Mouse (Mus musculus): ENCODE results near the gene Vmn1r36.
A peak's percentile ranks its signal among the peaks of the same experiment; 100 is the strongest.
"Not testable (repeated sequence)": the region's sequence is repeated elsewhere in the genome, so short reads cannot be mapped to it uniquely, and the experiment has no call there.

The Vmn1r36 gene

GRCm38 (mm10) chr6:66719068-66719467 lies at the start of gene Vmn1r36:
Gene Vmn1r36 (minus strand): TSS chr6:66719168.
- DNase-seq = not testable (repeated sequence)

DNA sequence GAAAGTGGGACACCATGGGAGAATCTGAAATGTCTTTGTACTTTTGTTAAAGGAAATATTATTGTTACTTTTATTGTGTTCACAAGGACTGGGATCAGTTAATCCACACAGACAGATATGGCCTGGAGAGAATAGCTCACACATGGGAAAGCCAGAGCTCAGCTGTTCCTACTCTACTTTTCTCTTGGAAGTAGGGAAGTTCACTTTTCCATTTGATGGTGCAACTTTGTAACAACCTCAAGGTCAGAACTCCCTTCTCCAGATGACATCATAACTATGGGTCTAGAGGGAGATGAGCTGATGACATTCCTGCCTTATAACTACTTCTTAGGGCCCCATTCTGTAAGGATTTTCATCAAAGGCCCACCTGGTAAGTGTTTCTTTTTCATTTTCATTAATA lies 10.1 kb upstream of the Vmn1r36 start, which contains the start of gene Vmn1r37:
Vmn1r37 (plus strand) TSS at position 301 of the 400 bp plus-strand sequence.
- DNase-seq = not testable (repeated sequence)

DNA sequence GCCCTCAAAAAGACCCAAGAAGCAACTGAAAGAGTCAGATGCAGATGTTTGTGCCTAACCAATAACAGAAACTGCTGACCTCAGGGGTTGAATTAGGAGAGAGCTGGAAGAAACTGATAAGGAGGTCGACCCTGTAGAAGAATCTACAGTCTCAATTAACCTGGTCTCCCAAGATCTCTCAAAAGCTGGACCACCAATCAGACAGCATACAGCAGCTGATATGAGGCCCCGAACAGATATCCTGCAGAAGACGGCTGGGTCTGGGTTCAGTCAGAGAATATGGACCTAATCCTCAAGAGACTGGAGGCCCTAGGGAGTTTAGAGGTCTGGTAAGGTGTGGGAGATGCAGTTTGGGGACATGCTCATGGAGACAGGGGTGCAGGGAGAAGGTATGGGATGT lies 5.1 kb downstream of the Vmn1r36 start:
- no peak for DNase-seq

DNA sequence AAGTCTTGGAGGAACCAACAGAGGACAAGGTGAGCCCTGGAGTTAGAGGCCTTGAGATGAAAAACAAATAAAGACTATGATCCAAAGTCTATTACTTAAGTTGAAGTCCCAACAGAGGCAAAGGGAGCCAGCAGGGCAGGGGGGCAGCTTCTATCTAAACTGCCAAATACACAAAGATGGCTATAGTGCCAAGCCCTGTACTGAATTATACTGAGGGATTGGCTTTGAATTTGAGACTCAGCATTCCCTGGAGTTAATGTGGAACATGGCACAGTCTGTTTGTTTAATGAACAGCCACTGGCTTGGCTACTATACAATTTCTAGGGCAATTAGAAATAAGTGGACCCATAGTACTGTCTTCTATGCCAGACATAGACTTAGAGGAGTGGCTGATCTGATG lies 10.1 kb downstream of the Vmn1r36 start:
- DNase-seq = peak; percentile 41 to 58

DNA sequence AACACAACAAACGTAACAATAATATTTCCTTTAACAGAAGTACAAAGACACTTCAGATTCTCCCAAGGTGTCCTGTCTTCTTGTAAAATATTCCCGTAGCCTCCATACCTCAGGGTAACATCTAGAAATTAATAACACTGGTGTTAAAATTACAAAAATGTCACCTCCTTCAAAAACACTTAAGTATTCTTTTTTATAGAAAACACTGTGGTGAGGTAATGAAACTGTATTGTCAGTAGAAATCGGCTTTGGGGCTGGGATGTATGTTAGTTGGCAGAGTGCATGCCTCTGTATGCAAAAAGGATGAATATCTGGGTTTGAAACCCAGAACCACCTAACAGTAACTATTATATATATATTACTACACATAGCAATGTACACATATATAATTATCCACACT lies 33.2 kb downstream of the Vmn1r36 start, which contains the start of gene Vmn1r35:
Vmn1r35 (minus strand) TSS at position 101 of the 400 bp plus-strand sequence.
- no peak for DNase-seq
